Mouse (Mus musculus) hindbrain, embryonic 10.5 days (tissue): ENCODE results near the gene Comp. TPM values are rescaled to one million over a fixed set of nuclear protein-coding genes. Genes with fewer than 3 reads are reported as not detected.
A peak's percentile ranks its signal among the peaks of the same experiment; 100 is the strongest.

ENCODE experiments used
- DNase-seq: peaks from one replicate; pipeline ENCODE4 v3.0.0-alpha.2; 2017; ENCODE audit warnings: low spot score
- H3K27ac ChIP-seq: fragments of 300-500 bp; sonication (generic); 2 replicates; pipeline ENCODE4 v1.5.1; 2016; ENCODE audit warnings: mild to moderate bottlenecking, moderate library complexity
- H3K27me3 ChIP-seq: fragments of 300-500 bp; sonication (generic); 2 replicates; pipeline ENCODE4 v1.6.1; 2016; ENCODE audit warnings: mild to moderate bottlenecking; ENCODE audit not compliant: poor library complexity, insufficient read depth, severe bottlenecking
- H3K36me3 ChIP-seq: fragments of 300-500 bp; sonication (generic); 2 replicates; pipeline ENCODE4 v1.6.1; 2016; ENCODE audit warnings: mild to moderate bottlenecking, moderate library complexity
- H3K4me1 ChIP-seq: fragments of 300-500 bp; sonication (generic); replicated peaks from 2 replicates; pipeline ENCODE4 v1.6.1; 2016; ENCODE audit warnings: mild to moderate bottlenecking
- H3K4me3 ChIP-seq: fragments of 300-500 bp; sonication (generic); 2 replicates; pipeline ENCODE4 v1.5.1; 2016; ENCODE audit warnings: mild to moderate bottlenecking, moderate library complexity
- H3K9me3 ChIP-seq: fragments of 300-500 bp; sonication (generic); 2 replicates; pipeline ENCODE4 v1.6.1; 2016; ENCODE audit warnings: mild to moderate bottlenecking, moderate library complexity
- WGBS: fragments of 180-500 bp; shearing (Covaris S2); methylation state at CpG from one replicate; pipeline ENCODE4 v1.1.7; 2016; 5-methylcytosine and 5-hydroxymethylcytosine counted together
- polyA plus RNA-seq: library from polyadenylated mRNA; unstranded; fragments of >200 nt; fragmentation: Nextera tagmentation; extraction: Ambion mirVana; gene quantifications from 2 replicates; pipeline ENCODE4 v1.2.1, GENCODE M21; 2016

The Comp gene
- polyA plus RNA-seq, 1 experiment from 2014 or later: 0.38 TPM

DNA sequence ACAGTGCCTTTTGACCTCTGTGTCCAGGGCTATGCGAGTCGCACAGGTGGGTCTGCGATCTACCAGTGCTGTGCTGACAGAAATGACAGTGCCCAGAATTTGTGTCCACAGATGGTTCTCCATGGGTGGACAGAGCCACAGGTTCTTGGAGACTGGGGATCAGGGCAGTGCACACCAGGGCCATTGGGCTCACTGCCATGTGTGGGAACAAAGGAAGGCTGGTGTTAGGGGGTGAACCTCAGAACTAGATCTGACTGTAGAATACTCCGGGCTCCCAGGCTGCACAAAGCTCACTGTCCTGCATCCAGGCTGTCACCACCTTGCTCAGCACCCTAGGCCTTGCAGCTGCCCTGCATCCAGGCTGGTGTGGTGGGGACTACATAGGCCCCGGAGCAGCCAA lies 36.9 kb downstream of the Comp start:
- DNase-seq: no peak
- Histone ChIP-seq H3K9me3 (no peaks in the 10 kb centered on the region), H3K4me3 (no peak overlapping the region), H3K4me1 (peaks cover 47% of the 10 kb centered on the region), H3K36me3 (peaks cover 5% of the 10 kb centered on the region; the same call in 1 of the 2 replicates), H3K27me3 (no peaks in the 10 kb centered on the region; the same call in 1 of the 2 replicates), H3K27ac (no peak overlapping the region)
- WGBS: 96% methylated on average over 5 of the region's 5 CpGs

DNA sequence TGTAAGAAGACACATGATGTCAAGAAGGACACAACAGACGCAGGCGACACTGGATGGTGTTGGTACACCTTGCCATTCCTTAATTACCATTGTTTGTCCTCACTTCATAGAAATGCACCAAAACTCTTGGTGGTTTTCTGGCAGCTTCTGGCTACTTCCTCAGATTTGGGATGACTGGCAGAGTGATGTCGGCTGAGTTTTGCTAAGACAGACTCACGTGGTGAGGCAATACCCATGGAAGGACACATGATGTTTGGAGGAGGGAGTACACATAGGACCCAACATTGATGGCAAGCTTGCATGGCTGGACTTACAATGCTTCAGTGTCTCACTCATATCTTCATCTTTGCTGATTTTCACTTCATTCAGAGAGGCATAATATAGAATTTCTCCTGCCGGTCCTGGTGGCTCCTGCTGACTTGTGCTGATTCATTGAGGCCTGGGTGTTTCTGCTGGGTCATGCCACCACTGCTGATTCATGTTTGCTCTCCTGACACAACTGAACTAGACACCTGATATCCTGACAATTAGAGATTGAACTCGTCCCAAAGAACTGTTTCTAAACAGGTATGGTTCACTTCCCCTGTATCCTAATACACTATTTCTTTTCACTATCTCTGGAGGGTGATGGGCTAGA lies 41.1 kb downstream of the Comp start:
- H3K4me1 ChIP-seq: peaks cover 41% of the 10 kb centered on the region
- no peak for DNase-seq
- H3K27ac ChIP-seq: no peak overlapping the region
- WGBS: 88% methylated on average over 6 of the region's 6 CpGs
- no peaks in the 10 kb centered on the region for H3K9me3 ChIP-seq
- peaks cover 5% of the 10 kb centered on the region; the same call in 1 of the 2 replicates for H3K36me3 ChIP-seq
- H3K27me3 ChIP-seq: no peaks in the 10 kb centered on the region
- no peak overlapping the region for H3K4me3 ChIP-seq

DNA sequence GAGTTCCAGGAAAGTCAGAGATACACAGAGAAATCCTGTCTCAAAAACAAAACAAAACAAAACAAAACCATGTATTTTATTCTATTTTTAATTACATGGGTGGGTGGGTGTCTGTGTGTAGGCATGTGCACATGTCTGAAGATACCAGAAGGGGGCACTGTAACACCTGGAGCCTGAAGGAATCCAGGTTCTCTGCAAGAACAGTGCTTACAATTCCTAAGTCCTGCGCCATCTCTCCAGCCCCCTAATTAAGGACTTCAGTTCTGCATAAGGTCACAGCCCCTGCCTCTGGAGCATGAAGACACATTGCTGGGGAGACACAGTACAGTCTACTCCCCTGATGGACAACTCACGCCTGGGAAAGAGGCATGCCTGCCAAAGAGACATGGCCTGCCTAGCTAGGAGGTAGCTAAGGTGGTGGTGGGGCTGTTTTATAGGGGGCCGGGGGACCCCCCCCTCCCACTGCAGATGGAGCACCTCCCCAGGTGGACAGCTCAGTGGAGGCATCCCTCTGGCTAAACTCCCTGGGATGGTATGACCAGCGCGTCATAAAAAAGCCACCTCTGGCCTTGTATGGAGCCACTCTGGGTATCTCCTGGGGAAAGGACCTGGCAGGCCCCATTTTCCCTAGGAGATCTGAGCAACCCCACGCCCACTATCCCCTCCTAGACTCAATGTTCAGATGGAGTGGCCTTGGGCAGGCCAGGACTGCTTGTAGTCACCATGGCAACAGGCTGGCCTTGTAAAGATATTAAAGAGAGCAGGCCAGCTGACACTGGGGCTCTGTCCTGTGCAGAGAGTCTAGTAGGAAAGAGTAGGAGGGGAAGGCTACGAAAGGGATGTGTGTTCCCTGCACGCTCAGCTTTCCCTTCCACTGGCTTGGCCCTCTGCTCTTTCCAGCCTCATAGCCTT lies 42.4 kb downstream of the Comp start:
- DNase-seq: peak; percentile 34
- Histone ChIP-seq H3K36me3 (peaks cover 5% of the 10 kb centered on the region; the same call in 1 of the 2 replicates), H3K27ac (peak overlapping the region; percentile 57), H3K9me3 (no peaks in the 10 kb centered on the region), H3K4me3 (peak overlapping the region; percentile 1; the same call in 1 of the 2 replicates), H3K4me1 (peaks cover 33% of the 10 kb centered on the region), H3K27me3 (no peaks in the 10 kb centered on the region)
- WGBS: 69% methylated on average over 8 of the region's 8 CpGs

GRCm38 (mm10) chr8:70416941-70417340 lies 43.6 kb downstream of the Comp start:
- Histone ChIP-seq H3K27ac (peak overlapping the region; percentile 57), H3K4me1 (peaks cover 37% of the 10 kb centered on the region)

DNA sequence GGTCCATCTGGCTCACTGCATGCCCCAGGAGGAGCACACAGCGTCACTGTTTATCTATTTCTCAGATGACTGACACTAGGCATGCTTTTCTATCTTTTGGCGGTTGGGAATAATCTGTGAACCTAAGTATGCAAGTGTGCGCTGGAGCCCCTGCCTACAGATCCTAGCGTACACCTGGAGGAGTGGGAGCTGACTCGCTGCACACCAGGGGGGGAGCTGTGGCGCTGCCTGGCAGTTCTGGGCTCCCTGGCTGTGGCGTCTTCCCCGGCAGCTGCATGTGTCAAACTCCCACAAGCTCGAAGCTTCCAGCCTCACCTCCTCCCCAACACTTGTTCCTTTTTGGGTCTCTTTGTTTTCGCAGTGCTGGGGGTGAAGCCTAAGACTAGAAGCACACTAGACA lies 44.6 kb downstream of the Comp start:
- WGBS: 49% methylated on average over 10 of the region's 10 CpGs
- H3K4me1 ChIP-seq: peaks cover 37% of the 10 kb centered on the region
- DNase-seq: no peak

More at GRCm38 (mm10) chr8:70416941-70417340, 43.6 kb downstream of the Comp start:
- peaks cover 5% of the 10 kb centered on the region; the same call in 1 of the 2 replicates for H3K36me3 ChIP-seq
- no peaks in the 10 kb centered on the region for H3K9me3 ChIP-seq
- H3K4me3 ChIP-seq: no peak overlapping the region
- 47% methylated on average over 6 of the region's 6 CpGs for WGBS
- no peaks in the 10 kb centered on the region for H3K27me3 ChIP-seq
- DNase-seq: no peak

GRCm38 (mm10) chr8:70418954-70419353 lies 45.6 kb downstream of the Comp start:
- H3K27ac ChIP-seq: no peak overlapping the region
- H3K4me1 ChIP-seq: peaks cover 37% of the 10 kb centered on the region
- no peak for DNase-seq
- no peak overlapping the region for H3K4me3 ChIP-seq
- 85% methylated on average over 14 of the region's 14 CpGs for WGBS
- no peaks in the 10 kb centered on the region for H3K36me3 ChIP-seq
- H3K9me3 ChIP-seq: no peaks in the 10 kb centered on the region
- H3K27me3 ChIP-seq: no peaks in the 10 kb centered on the region

More for the DNA sequence above, 44.6 kb downstream of the Comp start:
- H3K27me3 ChIP-seq: no peaks in the 10 kb centered on the region
- H3K4me3 ChIP-seq: no peak overlapping the region
- no peaks in the 10 kb centered on the region for H3K9me3 ChIP-seq
- H3K27ac ChIP-seq: no peak overlapping the region
- H3K36me3 ChIP-seq: peaks cover 3% of the 10 kb centered on the region; the same call in 1 of the 2 replicates

- H3K4me3 ChIP-seq: no peak overlapping the region
- no peak for DNase-seq
- H3K9me3 ChIP-seq: no peaks in the 10 kb centered on the region
- no peaks in the 10 kb centered on the region for H3K36me3 ChIP-seq
- H3K4me1 ChIP-seq: peaks cover 37% of the 10 kb centered on the region
- WGBS: 81% methylated on average over 11 of the region's 11 CpGs
- H3K27ac ChIP-seq: no peak overlapping the region
- H3K27me3 ChIP-seq: no peaks in the 10 kb centered on the region
Observed at GRCm38 (mm10) chr8:70419879-70420643, 46.7 kb downstream of the Comp start.

GRCm38 (mm10) chr8:70421349-70422104 lies 48.2 kb downstream of the Comp start:
- H3K4me1 ChIP-seq: peaks cover 27% of the 10 kb centered on the region
- H3K9me3 ChIP-seq: no peaks in the 10 kb centered on the region
- WGBS: 87% methylated on average over 18 of the region's 18 CpGs
- peak overlapping the region; percentile 30; the same call in 1 of the 2 replicates for H3K27ac ChIP-seq
- DNase-seq: no peak
- H3K27me3 ChIP-seq: no peaks in the 10 kb centered on the region
- no peak overlapping the region for H3K4me3 ChIP-seq
- H3K36me3 ChIP-seq: no peaks in the 10 kb centered on the region

GRCm38 (mm10) chr8:70422722-70423121 lies 49.4 kb downstream of the Comp start:
- H3K4me3 ChIP-seq: no peak overlapping the region
- 74% methylated on average over 2 of the region's 2 CpGs for WGBS

GRCm38 (mm10) chr8:70426300-70426907 lies 53.0 kb downstream of the Comp start:
- H3K4me3 ChIP-seq: no peak overlapping the region
- H3K9me3 ChIP-seq: no peaks in the 10 kb centered on the region
- no peak for DNase-seq
- 92% methylated on average over 2 of the region's 2 CpGs for WGBS
- H3K36me3 ChIP-seq: no peaks in the 10 kb centered on the region
- no peak overlapping the region for H3K27ac ChIP-seq
- H3K27me3 ChIP-seq: no peaks in the 10 kb centered on the region
- 0 out of 2 replicates have a peak, but pooled peaks cover 3% of the 10 kb centered on the region for H3K4me1 ChIP-seq

More at GRCm38 (mm10) chr8:70422722-70423121, 49.4 kb downstream of the Comp start:
- Histone ChIP-seq H3K27me3 (no peaks in the 10 kb centered on the region), H3K4me1 (peaks cover 15% of the 10 kb centered on the region), H3K36me3 (no peaks in the 10 kb centered on the region), H3K27ac (no peak overlapping the region), H3K9me3 (no peaks in the 10 kb centered on the region)
- DNase-seq: no peak

- H3K4me1 ChIP-seq: 0 out of 2 replicates have a peak, but pooled peaks cover 3% of the 10 kb centered on the region
- H3K9me3 ChIP-seq: no peaks in the 10 kb centered on the region
- no peak overlapping the region for H3K4me3 ChIP-seq
- DNase-seq: no peak
- 96% methylated on average over 4 of the region's 4 CpGs for WGBS
- no peak overlapping the region for H3K27ac ChIP-seq
- H3K27me3 ChIP-seq: no peaks in the 10 kb centered on the region
- no peaks in the 10 kb centered on the region for H3K36me3 ChIP-seq
Observed at GRCm38 (mm10) chr8:70431213-70431612, 57.9 kb downstream of the Comp start.
